Mouse (Mus musculus) small intestine, adult 2 months (tissue): ENCODE data around the gene Cd3g.

ENCODE experiments used
- CTCF ChIP-seq: fragments of 200-500 bp; IDR thresholded peaks from 2 replicates; pipeline ENCODE4 v1.5.1; 2012; ENCODE audit warnings: low read depth, mild to moderate bottlenecking, control low read depth, inconsistent platforms, low read length, moderate library complexity, mixed read lengths; ENCODE audit not compliant: insufficient replicate concordance, insufficient read length; ENCODE audit errors: extremely low read depth
- POLR2A ChIP-seq: fragments of 200-500 bp; IDR thresholded peaks from 2 replicates; pipeline ENCODE4 v1.6.1; 2012; ENCODE audit warnings: low read depth, mild to moderate bottlenecking, control low read depth, inconsistent platforms, low read length, moderate library complexity

- no peak for TF ChIP-seq CTCF
- TF ChIP-seq POLR2A = no peak
Observed at GRCm38 (mm10) chr9:44999171-44999570, 18.9 kb upstream of the Cd3g start.
